Mouse (Mus musculus): Measurements from ENCODE around the gene Vasn. TPM values are rescaled to one million over a fixed set of nuclear protein-coding genes. Genes with fewer than 3 reads are reported as not detected.
A peak's percentile ranks its signal among the peaks of the same experiment; 100 is the strongest.

Vasn gene
- polyA plus RNA-seq, 1 experiment from 2014 or later: 18.4 TPM

DNA sequence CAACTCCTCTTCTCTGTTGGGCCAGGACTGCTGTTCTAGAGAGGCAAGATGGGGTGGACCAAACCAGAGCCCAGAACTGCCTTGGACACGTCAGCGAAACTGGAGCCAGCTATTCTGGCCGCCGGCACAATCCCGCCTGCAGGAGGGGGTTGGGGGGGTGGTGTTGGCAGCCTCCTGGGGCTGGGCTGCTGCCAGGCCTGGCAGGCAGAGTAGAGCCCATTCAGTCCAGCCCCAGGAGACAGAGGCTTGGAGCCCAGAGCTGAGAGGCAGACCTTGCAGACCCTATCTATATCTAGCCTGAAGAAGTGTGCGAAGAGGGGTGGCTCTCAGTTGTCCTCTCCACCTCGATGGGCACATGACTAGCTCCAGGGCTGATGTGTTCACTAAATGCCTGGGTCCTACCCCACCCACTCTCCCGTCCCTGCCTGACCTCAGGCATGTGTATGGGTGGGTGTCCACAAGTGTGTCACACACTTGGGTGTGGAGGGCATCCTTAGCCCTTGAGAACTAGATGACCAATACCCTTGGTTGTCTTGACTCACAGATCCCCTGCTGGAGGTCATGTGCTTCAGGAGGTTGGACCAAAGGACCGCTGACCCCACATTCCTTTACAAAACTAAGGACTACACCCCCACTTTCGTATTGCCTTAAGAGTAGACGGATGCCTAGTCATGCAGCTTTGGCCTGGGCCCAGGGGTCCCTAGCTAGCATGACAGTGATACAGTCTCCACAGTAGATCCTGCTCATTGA is 4.1 kb downstream of the Vasn start:
- Histone ChIP-seq H3K4me1 (ENCODE audit: control insufficient read depth, insufficient read depth, low read length) (peaks cover 62% of the 10 kb centered on the region), H3K27ac (ENCODE audit: low read length) (peak overlapping the region; percentile 97), H3K36me3 (ENCODE audit: control insufficient read depth, insufficient read depth, low read length) (0 out of 2 replicates have a peak, but pooled peaks cover 5% of the 10 kb centered on the region), H3K9ac (ENCODE audit: low read length) (0 out of 2 replicates have a peak overlapping the region, but pooled peaks have one; percentile 22), H3K27me3 (ENCODE audit: control insufficient read depth, insufficient read depth, low read length) (no peaks in the 10 kb centered on the region), H3K4me3 (replicated peaks; ENCODE audit: low read length) (no peak overlapping the region), H3K9me3 (replicated peaks; ENCODE audit: control insufficient read depth, low read length) (no peaks in the 10 kb centered on the region), H3K4me2 (ENCODE audit: low read depth, low read length) (peak overlapping the region; percentile 18; the same call in 1 of the 2 replicates)
- 56% methylated on average over 11 of the region's 11 CpGs for WGBS
- peak; percentile 12; the same call in 1 of the 2 replicates for ATAC-seq (ENCODE audit: insufficient read depth, low FRiP score)

DNA sequence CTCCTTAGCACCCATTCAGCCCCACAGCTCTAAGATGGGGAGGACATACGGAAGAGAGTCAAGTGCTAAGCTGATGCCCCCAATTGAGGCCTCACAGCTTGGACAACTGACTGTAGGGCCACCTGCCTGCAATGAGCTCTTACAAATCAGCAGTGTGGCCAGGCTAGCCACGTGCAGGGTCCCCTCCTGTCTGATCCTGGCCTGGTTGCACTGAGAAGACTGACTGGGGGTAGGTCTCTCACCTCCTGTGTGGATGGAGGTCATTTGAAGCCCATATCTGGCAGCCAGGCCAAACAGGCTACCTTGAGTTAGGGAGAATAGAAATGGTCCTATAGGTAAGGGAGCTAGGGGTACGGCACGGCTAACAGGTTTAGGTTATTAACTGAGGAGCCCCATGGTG is 6.1 kb downstream of the Vasn start:
- no peak overlapping the region for H3K27ac ChIP-seq (ENCODE audit: low read length)
- 73% methylated on average over 4 of the region's 4 CpGs for WGBS
- H3K4me1 ChIP-seq (ENCODE audit: control insufficient read depth, insufficient read depth, low read length): peaks cover 52% of the 10 kb centered on the region
- H3K4me2 ChIP-seq (ENCODE audit: low read depth, low read length): no peak overlapping the region
- H3K9me3 ChIP-seq (replicated peaks; ENCODE audit: control insufficient read depth, low read length): no peaks in the 10 kb centered on the region
- ATAC-seq (ENCODE audit: insufficient read depth, low FRiP score): no peak
- H3K27me3 ChIP-seq (ENCODE audit: control insufficient read depth, insufficient read depth, low read length): no peaks in the 10 kb centered on the region
- 0 out of 2 replicates have a peak, but pooled peaks cover 12% of the 10 kb centered on the region for H3K36me3 ChIP-seq (ENCODE audit: control insufficient read depth, insufficient read depth, low read length)
- 0 out of 2 replicates have a peak overlapping the region, but pooled peaks have one; percentile 33 for H3K9ac ChIP-seq (ENCODE audit: low read length)
- H3K4me3 ChIP-seq (replicated peaks; ENCODE audit: low read length): no peak overlapping the region

DNA sequence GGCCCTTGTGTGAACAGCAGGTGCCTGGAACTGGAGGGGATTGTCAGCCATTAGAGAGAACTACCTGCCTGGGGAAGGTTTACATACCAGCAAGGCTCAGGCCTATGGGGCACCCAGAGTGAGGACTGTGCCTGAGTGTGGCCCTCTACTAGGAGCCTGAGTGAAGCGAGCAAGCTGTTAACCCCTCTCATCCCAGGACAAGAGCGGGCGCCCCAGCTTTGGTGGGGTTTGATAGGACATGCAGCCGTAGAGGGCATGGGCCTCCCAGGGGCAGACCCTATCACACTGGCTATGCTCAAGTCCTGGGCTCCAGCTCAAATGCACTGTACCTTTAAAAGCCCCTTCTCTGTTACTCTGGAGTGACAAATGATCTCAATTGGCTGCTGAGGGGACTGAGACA is 7.1 kb downstream of the Vasn start:
- ATAC-seq (ENCODE audit: insufficient read depth, low FRiP score): no peak
- Histone ChIP-seq H3K27ac (ENCODE audit: low read length) (peak overlapping the region; percentile 35; the same call in 1 of the 2 replicates), H3K9me3 (replicated peaks; ENCODE audit: control insufficient read depth, low read length) (no peaks in the 10 kb centered on the region), H3K4me3 (replicated peaks; ENCODE audit: low read length) (no peak overlapping the region), H3K4me2 (ENCODE audit: low read depth, low read length) (no peak overlapping the region), H3K27me3 (ENCODE audit: control insufficient read depth, insufficient read depth, low read length) (no peaks in the 10 kb centered on the region), H3K36me3 (ENCODE audit: control insufficient read depth, insufficient read depth, low read length) (0 out of 2 replicates have a peak, but pooled peaks cover 12% of the 10 kb centered on the region), H3K9ac (ENCODE audit: low read length) (0 out of 2 replicates have a peak overlapping the region, but pooled peaks have one; percentile 42), H3K4me1 (ENCODE audit: control insufficient read depth, insufficient read depth, low read length) (peaks cover 46% of the 10 kb centered on the region)
- WGBS: 60% methylated on average over 4 of the region's 4 CpGs

DNA sequence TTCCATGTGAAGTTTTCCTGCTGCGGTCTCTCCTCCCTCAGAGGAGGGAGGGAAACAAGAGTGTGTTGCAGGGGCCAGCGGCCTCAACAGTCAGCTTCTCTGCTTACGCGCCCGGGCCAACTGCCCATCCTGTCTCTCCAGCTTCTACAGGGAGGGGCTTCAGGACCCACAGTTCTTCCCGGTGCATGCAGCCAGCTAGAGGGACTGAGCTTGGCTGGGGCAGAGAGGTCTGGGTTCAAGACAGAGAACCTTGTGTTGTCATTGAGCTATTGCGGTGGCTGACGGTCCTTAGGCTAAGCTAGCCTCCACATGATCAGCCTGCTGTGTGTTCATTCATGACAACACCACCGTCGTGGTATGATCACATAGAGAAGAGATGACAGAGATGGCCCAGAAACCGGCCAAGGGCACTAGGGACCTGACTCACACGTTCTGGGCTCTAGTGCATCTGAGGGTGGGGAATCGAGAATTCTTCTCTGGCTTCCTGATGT is 8.0 kb downstream of the Vasn start:
- Histone ChIP-seq H3K4me3 (replicated peaks; ENCODE audit: low read length) (no peak overlapping the region), H3K4me2 (ENCODE audit: low read depth, low read length) (no peak overlapping the region), H3K36me3 (ENCODE audit: control insufficient read depth, insufficient read depth, low read length) (0 out of 2 replicates have a peak, but pooled peaks cover 12% of the 10 kb centered on the region), H3K27ac (ENCODE audit: low read length) (peak overlapping the region; percentile 35; the same call in 1 of the 2 replicates), H3K9me3 (replicated peaks; ENCODE audit: control insufficient read depth, low read length) (no peaks in the 10 kb centered on the region), H3K4me1 (ENCODE audit: control insufficient read depth, insufficient read depth, low read length) (peaks cover 38% of the 10 kb centered on the region), H3K9ac (ENCODE audit: low read length) (no peak overlapping the region), H3K27me3 (ENCODE audit: control insufficient read depth, insufficient read depth, low read length) (no peaks in the 10 kb centered on the region)
- ATAC-seq (ENCODE audit: insufficient read depth, low FRiP score): no peak
- 62% methylated on average over 13 of the region's 13 CpGs for WGBS

DNA sequence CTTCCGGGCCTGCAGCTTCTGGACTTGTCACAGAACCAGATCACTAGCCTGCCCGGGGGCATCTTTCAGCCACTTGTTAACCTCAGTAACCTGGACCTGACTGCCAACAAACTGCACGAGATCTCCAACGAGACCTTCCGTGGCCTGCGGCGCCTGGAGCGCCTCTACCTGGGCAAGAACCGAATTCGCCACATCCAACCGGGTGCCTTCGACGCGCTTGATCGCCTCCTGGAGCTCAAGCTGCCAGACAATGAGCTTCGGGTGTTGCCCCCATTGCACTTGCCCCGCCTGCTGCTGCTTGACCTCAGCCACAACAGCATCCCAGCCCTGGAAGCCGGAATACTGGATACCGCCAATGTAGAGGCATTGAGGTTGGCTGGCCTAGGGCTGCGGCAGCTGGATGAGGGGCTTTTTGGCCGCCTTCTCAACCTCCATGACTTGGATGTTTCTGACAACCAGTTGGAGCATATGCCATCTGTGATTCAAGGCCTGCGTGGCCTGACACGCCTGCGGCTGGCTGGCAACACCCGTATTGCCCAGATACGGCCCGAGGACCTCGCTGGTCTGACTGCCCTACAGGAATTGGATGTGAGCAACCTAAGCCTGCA is 8.8 kb downstream of the Vasn start:
- no peak overlapping the region for H3K9ac ChIP-seq (ENCODE audit: low read length)
- H3K4me2 ChIP-seq (ENCODE audit: low read depth, low read length): no peak overlapping the region
- H3K36me3 ChIP-seq (ENCODE audit: control insufficient read depth, insufficient read depth, low read length): 0 out of 2 replicates have a peak, but pooled peaks cover 12% of the 10 kb centered on the region
- WGBS: 90% methylated on average over 28 of the region's 28 CpGs
- no peak overlapping the region for H3K27ac ChIP-seq (ENCODE audit: low read length)
- no peak overlapping the region for H3K4me3 ChIP-seq (replicated peaks; ENCODE audit: low read length)
- no peaks in the 10 kb centered on the region for H3K27me3 ChIP-seq (ENCODE audit: control insufficient read depth, insufficient read depth, low read length)
- H3K4me1 ChIP-seq (ENCODE audit: control insufficient read depth, insufficient read depth, low read length): peaks cover 30% of the 10 kb centered on the region
- H3K9me3 ChIP-seq (replicated peaks; ENCODE audit: control insufficient read depth, low read length): no peaks in the 10 kb centered on the region
- ATAC-seq (ENCODE audit: insufficient read depth, low FRiP score): no peak

DNA sequence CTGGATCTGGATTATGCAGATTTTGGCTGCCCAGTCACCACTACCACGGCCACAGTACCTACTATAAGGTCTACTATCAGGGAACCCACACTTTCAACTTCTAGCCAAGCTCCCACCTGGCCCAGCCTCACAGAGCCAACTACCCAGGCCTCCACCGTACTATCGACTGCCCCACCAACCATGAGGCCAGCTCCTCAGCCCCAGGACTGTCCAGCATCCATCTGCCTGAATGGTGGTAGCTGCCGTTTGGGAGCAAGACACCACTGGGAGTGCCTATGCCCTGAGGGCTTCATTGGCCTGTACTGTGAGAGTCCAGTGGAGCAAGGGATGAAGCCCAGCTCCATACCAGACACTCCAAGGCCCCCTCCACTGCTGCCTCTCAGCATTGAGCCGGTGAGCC is 9.5 kb downstream of the Vasn start:
- ATAC-seq (ENCODE audit: insufficient read depth, low FRiP score): no peak
- Histone ChIP-seq H3K4me3 (replicated peaks; ENCODE audit: low read length) (no peak overlapping the region), H3K9ac (ENCODE audit: low read length) (no peak overlapping the region), H3K27me3 (ENCODE audit: control insufficient read depth, insufficient read depth, low read length) (no peaks in the 10 kb centered on the region), H3K27ac (ENCODE audit: low read length) (no peak overlapping the region), H3K4me1 (ENCODE audit: control insufficient read depth, insufficient read depth, low read length) (peaks cover 23% of the 10 kb centered on the region), H3K4me2 (ENCODE audit: low read depth, low read length) (no peak overlapping the region), H3K9me3 (replicated peaks; ENCODE audit: control insufficient read depth, low read length) (no peaks in the 10 kb centered on the region), H3K36me3 (ENCODE audit: control insufficient read depth, insufficient read depth, low read length) (0 out of 2 replicates have a peak, but pooled peaks cover 12% of the 10 kb centered on the region)
- WGBS: 86% methylated on average over 5 of the region's 5 CpGs

DNA sequence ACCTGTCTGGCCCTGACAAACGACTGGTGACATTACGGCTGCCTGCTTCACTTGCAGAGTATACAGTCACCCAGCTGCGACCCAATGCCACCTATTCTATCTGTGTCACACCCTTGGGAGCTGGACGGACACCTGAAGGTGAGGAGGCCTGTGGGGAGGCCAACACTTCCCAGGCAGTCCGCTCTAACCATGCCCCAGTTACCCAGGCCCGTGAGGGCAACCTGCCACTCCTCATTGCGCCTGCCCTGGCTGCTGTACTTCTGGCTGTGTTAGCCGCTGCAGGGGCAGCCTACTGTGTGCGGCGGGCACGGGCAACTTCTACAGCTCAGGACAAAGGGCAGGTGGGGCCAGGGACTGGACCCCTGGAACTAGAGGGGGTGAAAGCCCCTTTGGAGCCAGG is 10.0 kb downstream of the Vasn start:
- H3K4me3 ChIP-seq (replicated peaks; ENCODE audit: low read length): no peak overlapping the region
- H3K36me3 ChIP-seq (ENCODE audit: control insufficient read depth, insufficient read depth, low read length): 0 out of 2 replicates have a peak, but pooled peaks cover 12% of the 10 kb centered on the region
- no peaks in the 10 kb centered on the region for H3K27me3 ChIP-seq (ENCODE audit: control insufficient read depth, insufficient read depth, low read length)
- peaks cover 22% of the 10 kb centered on the region for H3K4me1 ChIP-seq (ENCODE audit: control insufficient read depth, insufficient read depth, low read length)
- H3K9ac ChIP-seq (ENCODE audit: low read length): no peak overlapping the region
- no peaks in the 10 kb centered on the region for H3K9me3 ChIP-seq (replicated peaks; ENCODE audit: control insufficient read depth, low read length)
- 84% methylated on average over 11 of the region's 11 CpGs for WGBS
- no peak; the same call in 1 of the 2 replicates for ATAC-seq (ENCODE audit: insufficient read depth, low FRiP score)
- H3K4me2 ChIP-seq (ENCODE audit: low read depth, low read length): no peak overlapping the region
- no peak overlapping the region for H3K27ac ChIP-seq (ENCODE audit: low read length)

DNA sequence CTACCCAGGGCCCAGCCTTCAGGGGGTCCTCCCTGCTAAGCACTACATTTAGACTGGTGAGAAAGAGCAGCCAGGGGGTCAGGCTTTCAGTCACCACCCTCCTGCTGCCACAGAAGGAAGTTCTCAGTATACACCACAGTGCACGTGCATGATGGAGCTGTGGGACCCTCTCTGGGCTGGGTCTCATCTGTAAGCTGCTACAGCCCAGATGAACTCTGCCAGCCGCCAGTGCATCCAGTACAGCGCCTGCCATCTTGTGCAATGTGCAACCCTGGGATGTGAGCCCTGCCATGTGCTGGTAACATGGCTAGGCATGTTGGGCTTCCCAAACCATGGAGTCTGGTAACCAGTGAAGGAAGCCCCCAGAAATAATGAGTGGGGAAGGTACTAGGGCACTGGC is 10.4 kb downstream of the Vasn start:
- no peak for ATAC-seq (ENCODE audit: insufficient read depth, low FRiP score)
- no peaks in the 10 kb centered on the region for H3K9me3 ChIP-seq (replicated peaks; ENCODE audit: control insufficient read depth, low read length)
- H3K4me3 ChIP-seq (replicated peaks; ENCODE audit: low read length): no peak overlapping the region
- WGBS: 85% methylated on average over 3 of the region's 3 CpGs
- no peak overlapping the region for H3K4me2 ChIP-seq (ENCODE audit: low read depth, low read length)
- H3K27ac ChIP-seq (ENCODE audit: low read length): no peak overlapping the region
- H3K27me3 ChIP-seq (ENCODE audit: control insufficient read depth, insufficient read depth, low read length): no peaks in the 10 kb centered on the region
- H3K9ac ChIP-seq (ENCODE audit: low read length): no peak overlapping the region
- H3K4me1 ChIP-seq (ENCODE audit: control insufficient read depth, insufficient read depth, low read length): peaks cover 22% of the 10 kb centered on the region
- 0 out of 2 replicates have a peak, but pooled peaks cover 12% of the 10 kb centered on the region for H3K36me3 ChIP-seq (ENCODE audit: control insufficient read depth, insufficient read depth, low read length)

DNA sequence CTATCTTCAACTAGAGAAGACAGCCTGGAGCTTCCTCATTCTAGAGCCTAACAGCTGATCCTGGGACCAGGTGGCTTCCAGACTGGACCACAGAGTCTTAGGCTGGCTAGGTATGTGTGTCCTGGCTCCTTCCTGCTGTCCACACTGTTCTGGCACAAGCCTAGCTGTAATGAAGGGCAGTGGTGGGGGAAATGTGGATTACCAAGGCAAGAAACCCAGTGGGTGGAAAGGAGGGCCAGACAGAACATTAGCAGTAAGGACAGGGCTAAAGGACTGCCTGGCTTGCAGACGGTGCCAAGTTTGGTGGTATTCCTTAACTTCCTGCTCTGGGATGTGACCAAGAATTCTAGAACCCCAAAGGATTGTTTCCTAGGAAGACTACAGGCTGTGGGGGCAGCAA is 11.3 kb downstream of the Vasn start:
- Histone ChIP-seq H3K27me3 (ENCODE audit: control insufficient read depth, insufficient read depth, low read length) (no peaks in the 10 kb centered on the region), H3K9me3 (replicated peaks; ENCODE audit: control insufficient read depth, low read length) (no peaks in the 10 kb centered on the region), H3K27ac (ENCODE audit: low read length) (no peak overlapping the region), H3K4me1 (ENCODE audit: control insufficient read depth, insufficient read depth, low read length) (peaks cover 28% of the 10 kb centered on the region), H3K9ac (ENCODE audit: low read length) (no peak overlapping the region), H3K36me3 (ENCODE audit: control insufficient read depth, insufficient read depth, low read length) (0 out of 2 replicates have a peak, but pooled peaks cover 12% of the 10 kb centered on the region), H3K4me3 (replicated peaks; ENCODE audit: low read length) (no peak overlapping the region), H3K4me2 (ENCODE audit: low read depth, low read length) (no peak overlapping the region)
- no peak for ATAC-seq (ENCODE audit: insufficient read depth, low FRiP score)
- 89% methylated on average over 1 of the region's 1 CpGs for WGBS
